Mouse (Mus musculus) embryo, embryonic 10.5 days (tissue): ENCODE measurements at regions not wholly inside any gene's neighbourhood (a gene's known extent, or its start where the extent isn't known, plus 50 kb on each side); places are given as distances from the start of the nearest gene placed in this dataset.

ENCODE experiments used
- DNase-seq: peaks from one replicate; pipeline ENCODE4 v3.0.0-alpha.2; 2015; ENCODE audit warnings: low spot score

GRCm38 (mm10) chr13:55962254-55962866 is 126.4 kb upstream of the Pitx1 start:
- DNase-seq: peak; percentile 77

- DNase-seq: no peak
These were observed 118.4 kb upstream of the Pitx1 start for GRCm38 (mm10) chr13:55954346-55954745.

DNA sequence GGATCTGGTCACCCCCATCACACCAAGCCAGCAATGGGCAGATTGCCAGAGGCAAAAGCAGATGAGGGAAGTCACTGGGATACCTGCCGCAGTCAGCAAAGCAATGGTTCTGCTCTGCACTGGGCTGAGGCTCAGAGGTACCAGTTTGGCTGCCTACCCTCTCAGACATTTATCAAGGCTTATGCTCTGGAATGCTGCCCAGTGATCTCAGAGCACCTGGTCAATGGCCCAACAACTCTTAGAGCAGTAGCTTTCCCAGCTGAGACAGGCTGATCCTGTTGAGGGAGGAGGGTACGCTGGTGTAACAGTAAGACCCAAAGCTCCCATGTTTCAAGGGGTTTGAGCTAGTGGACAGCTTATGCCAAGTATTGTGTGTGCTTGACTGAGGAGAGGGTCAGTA is 117.4 kb upstream of the Pitx1 start:
- DNase-seq: no peak

GRCm38 (mm10) chr13:55950773-55951172 is 114.8 kb upstream of the Pitx1 start:
- DNase-seq: no peak

- DNase-seq: no peak
These were observed 112.6 kb upstream of the Pitx1 start for GRCm38 (mm10) chr13:55948591-55948990.

- DNase-seq: no peak
These were observed 112.2 kb upstream of the Pitx1 start for GRCm38 (mm10) chr13:55948144-55948543.

DNA sequence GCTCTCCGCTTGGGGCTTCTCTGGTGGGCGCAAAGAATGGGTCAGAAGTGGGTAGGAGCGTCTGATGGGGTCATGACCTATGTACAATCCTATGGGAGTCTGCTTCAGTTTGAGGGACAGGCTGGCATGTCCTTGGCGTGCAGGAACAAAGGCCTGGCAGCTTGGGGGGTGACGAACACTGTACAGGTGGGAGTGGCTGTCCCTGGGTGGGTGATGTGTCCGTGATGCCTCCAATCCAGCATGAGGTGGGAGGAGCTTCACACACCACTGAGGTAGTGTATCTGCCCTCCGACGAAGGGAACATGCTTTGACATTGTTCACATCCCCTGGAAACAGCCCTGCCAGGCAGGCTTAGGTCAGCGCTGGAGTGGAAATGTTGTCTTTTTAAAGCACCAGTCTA is 101.4 kb upstream of the Pitx1 start:
- no peak for DNase-seq

DNA sequence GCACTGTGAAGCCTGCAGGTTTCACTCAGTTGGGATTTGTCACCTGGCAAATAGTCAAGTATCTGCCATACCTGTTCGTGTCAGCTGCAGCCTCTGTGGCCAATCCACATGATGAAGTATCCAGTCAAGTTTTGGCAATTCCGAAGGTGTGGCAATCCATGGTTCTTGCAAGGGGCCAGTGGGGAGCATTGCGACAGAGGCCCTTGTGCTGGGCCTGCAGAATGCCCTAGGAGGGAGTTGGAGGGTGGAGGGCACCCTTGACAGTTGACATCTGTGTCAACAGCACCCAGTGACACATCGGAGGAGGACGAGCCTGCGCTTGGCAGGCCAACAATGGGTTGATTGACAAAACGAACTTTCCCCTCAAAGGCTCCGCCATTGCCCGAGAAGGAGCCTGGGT is 101.0 kb upstream of the Pitx1 start:
- DNase-seq: no peak

DNA sequence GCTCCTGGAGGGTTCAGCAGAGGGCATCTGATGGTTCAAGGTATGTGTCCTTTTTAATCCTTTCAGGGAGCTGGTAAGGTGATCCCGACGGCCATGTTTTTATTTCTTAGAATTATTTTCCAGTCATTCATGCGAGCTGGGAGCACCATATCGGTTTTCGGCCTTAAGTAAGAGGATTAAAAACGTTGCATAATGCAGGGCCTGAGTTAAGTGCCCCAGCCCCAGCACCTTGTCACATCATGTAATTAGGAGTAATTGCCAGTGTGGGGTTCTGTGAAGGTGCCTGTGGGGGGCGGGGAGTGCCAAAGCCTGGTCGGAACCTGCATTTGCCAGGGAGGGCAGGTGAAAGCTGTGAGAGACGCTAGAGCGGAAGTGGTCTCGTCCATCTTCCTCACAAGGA is 94.6 kb upstream of the Pitx1 start:
- no peak for DNase-seq

DNA sequence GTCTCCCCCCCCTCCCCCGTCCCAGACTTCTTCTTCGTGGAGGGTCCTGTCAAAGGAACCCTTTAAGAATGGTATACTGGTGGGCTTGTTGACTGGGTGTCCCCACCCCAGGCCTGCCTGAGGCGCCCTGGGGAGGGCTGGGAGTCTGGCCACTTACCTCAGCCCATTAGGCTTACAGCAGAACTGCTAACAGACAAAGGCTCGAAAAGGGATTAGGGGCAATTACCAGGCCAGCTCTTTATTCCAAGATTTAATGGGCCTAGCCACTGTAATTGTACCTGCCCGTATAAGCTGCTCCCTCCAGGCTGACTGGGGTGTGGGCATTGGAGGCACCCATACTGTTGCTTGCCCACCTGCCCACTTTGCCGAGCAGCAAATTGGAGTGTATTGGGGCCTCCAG is 93.8 kb upstream of the Pitx1 start:
- DNase-seq: no peak

DNA sequence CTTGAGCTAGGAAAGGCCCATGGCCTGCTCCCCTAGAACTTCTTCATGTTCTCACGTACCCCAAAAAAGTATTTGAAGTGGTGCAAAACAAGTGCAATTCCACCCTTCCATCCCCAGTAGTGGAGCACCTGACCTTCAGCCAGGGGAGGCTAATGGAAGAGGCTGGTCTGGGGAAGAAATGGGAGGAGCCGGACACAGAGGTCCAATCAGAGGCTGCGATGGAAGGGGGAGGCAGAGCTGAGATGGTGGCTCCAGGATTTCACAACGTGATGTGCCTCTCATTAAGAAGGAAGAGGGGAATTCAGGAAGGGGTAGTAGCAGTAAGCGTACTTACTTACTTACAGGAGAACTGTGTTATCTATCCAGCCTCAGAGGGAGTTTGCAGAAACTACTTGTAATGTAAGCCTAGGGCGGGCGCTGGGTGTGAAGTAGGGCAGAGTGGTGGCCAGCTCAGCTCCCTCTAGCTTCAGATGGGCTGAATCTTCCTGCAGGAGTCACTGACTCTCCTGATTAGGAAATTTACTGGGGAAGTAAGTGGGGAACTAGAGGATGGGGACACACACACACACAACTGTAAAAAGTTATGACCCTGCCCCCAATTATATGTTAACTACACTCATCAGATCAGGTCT is 87.6 kb upstream of the Pitx1 start:
- DNase-seq: peak; percentile 76

DNA sequence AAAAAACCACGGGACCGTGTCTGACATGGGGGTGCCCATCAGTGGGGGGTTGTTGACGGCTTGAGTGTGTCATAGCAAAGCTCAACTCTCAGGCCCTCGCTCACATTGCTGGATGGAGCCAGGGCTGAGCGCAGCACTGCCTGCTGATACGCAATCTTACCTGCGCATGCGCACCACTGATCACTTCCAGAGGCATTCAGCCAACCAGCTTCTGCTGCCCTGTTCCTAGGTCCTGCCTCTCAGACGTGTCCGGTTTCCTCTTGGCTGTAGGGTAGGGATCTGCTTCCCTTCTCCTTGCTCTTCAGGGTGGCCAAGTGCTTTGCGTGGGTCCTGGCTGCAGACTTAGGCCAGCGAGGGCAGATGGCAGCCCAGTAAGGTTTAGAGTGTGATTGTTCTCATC is 81.3 kb upstream of the Pitx1 start:
- no peak for DNase-seq

DNA sequence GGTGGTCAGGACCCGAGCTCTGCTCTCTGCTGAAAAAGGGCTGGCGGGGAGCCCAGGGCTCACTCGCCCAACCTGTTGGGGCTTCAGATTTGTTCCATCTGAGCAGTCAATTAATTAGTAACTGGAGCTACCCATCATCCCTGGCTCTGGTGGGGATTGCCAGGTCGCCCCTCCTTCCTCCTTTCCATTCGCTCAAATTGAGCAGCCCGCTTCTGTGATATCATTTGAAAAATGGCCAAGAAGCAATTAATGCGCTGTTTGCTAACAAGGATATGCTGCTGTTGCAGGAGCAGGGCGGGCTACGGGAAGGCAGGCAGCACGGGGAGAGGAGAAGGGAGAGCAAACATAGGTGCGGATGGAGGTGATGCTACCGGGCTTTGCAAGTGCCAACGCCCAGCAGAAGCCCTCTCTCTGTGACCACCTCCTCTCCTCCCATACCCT is 76.3 kb upstream of the Pitx1 start:
- no peak for DNase-seq

GRCm38 (mm10) chr13:55909941-55910340 is 73.9 kb upstream of the Pitx1 start:
- no peak for DNase-seq

DNA sequence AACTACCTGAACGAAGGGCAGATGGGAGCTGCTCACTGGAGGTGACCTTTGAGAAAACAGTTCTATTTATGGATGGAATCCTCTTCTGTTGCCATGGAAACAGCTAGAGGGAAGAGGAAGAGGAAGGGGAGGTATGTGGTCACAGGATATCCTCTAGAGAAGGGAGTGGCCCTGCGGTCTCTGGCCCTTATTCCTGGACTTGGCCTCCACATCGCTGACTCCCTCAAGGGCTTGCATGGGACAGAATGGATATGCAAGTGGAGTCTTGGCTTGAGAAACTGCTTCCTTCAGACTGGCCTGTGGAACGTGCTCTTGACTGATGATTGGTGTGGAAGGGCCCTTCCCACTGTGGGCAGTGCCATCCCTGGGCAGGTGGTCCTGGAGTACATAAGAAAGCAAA is 68.9 kb upstream of the Pitx1 start:
- no peak for DNase-seq

DNA sequence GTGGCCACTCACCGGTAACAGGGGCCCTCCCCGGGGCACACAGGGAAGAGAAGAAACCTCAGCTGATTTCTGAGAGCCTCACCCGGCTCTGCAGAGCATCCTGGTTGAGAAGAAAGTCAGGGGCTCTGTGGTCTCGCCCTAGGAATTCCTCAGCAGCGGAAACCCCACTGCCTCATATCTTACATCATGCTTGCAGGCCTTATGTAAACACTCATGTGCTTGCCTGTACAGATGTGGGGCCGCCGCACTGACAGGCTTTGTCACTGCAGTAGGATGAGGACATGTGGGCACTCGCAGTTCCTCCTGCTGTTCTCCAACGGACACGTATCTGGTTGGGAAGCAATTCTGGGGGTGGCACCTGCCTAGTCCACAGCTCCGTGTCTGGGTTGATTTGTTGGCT is 66.3 kb upstream of the Pitx1 start:
- no peak for DNase-seq

GRCm38 (mm10) chr13:55900190-55900526 is 64.2 kb upstream of the Pitx1 start:
- DNase-seq: no peak

DNA sequence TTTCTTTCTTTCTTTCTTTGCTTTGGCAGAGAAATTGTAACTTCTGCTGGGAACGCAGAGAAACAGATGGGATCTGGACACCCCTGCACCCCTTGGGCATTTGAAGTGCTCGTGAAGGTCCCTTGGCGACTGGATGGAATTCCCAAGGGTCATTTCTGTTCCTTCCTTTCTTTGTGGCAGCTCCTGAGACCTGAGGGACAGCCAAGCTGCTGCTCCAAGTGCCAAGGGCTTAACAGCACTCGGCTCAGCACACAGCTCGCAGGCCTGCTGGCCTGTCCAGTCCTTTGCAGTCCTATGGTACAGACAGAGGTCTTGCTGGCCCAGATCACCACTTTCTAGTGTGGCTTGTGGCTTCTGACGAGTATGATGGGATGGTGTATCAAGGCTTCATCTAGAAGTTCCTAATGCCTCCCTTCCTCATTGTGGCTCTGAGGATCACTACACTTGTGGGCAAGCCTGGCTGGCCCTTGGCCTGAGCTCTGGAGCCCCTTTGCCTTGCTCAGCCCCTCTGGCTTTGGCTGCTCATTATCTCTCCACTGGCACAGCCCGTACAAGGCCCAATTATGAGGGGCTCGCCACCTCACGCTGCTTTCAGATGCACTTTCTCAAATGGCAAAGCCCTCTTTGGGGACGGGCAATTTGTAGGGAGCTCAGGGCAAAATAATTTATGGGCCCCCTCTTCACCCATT is 63.7 kb upstream of the Pitx1 start:
- DNase-seq: no peak

DNA sequence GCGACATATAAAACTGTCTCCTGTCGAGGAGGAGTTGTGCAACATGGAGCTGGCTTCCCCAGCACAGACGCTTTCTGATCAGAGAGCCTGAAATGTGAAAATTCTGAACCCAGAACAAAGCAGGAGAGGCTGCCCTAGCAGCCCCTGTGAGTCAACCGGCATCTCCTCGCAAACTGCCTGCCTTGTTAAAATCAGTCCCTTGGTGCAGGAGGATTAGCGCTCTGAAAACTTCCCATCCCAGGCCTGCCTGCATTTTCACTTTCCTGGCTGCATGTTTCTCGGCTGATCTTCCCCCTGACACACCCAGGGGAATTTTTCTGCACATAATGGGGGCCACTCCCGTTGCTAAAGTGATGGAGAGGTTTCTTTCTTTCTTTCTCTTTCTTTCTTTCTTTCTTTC is 63.0 kb upstream of the Pitx1 start:
- DNase-seq: no peak

DNA sequence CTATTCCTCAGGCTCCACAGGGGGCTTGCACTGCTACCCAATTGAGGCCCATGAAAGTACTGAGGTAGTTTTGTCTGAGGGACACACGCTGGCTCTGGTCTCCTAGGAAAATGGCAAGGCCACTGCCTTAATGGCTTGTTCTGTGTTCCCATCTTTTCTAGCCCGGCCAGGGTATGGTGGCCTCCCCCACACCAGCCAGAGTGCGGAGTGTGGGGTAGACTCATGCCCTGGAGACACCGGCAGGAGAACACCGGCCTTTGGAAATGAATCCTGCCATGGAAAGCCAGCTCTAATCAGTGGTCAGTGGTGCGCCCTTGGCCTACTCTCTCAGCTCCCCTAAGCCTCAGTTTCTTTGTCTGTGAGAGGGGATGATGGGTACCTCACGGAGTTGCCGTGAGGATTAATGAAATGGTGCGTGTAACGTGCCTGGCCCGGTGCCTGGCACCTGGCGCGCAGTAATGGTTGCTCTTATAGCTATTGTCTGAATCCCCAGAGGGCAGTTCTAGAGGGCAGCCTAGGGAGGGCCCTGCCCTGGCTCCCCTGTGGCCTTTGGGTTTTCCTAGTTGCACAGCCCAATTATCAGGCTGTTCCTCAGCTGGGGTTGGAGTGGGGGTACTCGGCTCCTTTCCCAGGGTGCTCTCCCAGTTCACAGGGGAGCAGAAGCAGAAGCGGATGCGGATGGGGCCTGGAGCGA is 62.4 kb upstream of the Pitx1 start:
- no peak for DNase-seq

DNA sequence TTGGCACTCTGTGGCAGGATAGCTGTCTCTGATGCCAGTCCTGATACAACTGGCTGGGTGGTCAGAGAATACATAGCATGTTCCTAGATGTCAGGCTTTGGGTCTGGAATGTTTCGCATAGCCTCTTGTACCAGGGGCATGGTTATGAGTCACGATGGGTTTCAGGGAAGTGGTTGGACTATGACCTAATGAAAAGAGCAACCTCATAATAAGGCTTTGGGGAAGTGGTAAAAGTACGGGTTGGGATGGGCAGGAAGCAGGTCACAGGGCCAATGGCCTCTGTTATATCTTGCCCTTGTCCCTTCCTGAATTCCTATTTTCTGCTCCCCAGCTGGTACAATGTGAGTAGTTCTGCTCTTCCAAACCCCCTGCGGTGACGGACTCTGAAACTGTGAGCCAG is 59.5 kb upstream of the Pitx1 start:
- DNase-seq: no peak

- DNase-seq: no peak
These were observed 57.4 kb upstream of the Pitx1 start for GRCm38 (mm10) chr13:55893154-55894018.
